Mouse (Mus musculus) C2C12 (cell line): ENCODE results near the gene Dnm2.

Experiments
- CEBPB ChIP-seq: IDR thresholded peaks from one replicate; pipeline ENCODE4 v1.6.1; 2011; ENCODE audit warnings: low read depth, mild to moderate bottlenecking, control low read depth, moderate library complexity
- CTCF ChIP-seq: IDR thresholded peaks from one replicate; pipeline ENCODE4 v1.5.1; 2011; ENCODE audit not compliant: control insufficient read depth, insufficient read depth, insufficient read length
- FOSL1 ChIP-seq: IDR thresholded peaks from one replicate; pipeline ENCODE4 v1.8.0; 2011; ENCODE audit warnings: mild to moderate bottlenecking, low read length; ENCODE audit not compliant: poor library complexity, insufficient read depth, severe bottlenecking
- MAX ChIP-seq: IDR thresholded peaks from one replicate; pipeline ENCODE4 v1.6.1; 2011; ENCODE audit warnings: mild to moderate bottlenecking, control low read depth
- MYOD1 ChIP-seq: IDR thresholded peaks from one replicate; pipeline ENCODE4 v1.6.1; 2011; ENCODE audit warnings: low read depth; ENCODE audit not compliant: control insufficient read depth, insufficient read length
- MYOG ChIP-seq: IDR thresholded peaks from one replicate; pipeline ENCODE4 v1.6.1; 2011; ENCODE audit not compliant: control insufficient read depth, insufficient read length; ENCODE audit errors: extremely low read depth
- USF1 ChIP-seq: IDR thresholded peaks from one replicate; pipeline ENCODE4 v1.6.1; 2011; ENCODE audit warnings: low read depth, mild to moderate bottlenecking, control low read depth, moderate library complexity

- TF ChIP-seq CTCF (no peak), MYOD1 (no peak), MAX (no peak), FOSL1 (no peak), USF1 (no peak), MYOG (no peak), CEBPB (no peak)
Observed at GRCm38 (mm10) chr9:21510689-21511015, 85.9 kb downstream of the Dnm2 start.
